Mouse (Mus musculus): Measurements from ENCODE around the gene Dnajb2.

GRCm38 (mm10) chr1:75213096-75213495 is 23.1 kb upstream of the Dnajb2 start:
- TF ChIP-seq CTCF (conservative IDR thresholded peaks at IDR 0.05 in 1 of 2, IDR thresholded peaks at IDR 0.05 in 1 of 2; ENCODE audit: low read depth in 2 of 2, low read length in 2 of 2), result no peak
- no peak for TF ChIP-seq EP300 (IDR thresholded peaks at IDR 0.05; ENCODE audit: low read length)
- TF ChIP-seq MYC (IDR thresholded peaks at IDR 0.05; ENCODE audit: low read depth, low read length), result no peak
- no peak for TF ChIP-seq POLR2A (IDR thresholded peaks at IDR 0.05; ENCODE audit: low read depth, low read length)
- no peak for TF ChIP-seq GABPA (IDR thresholded peaks at IDR 0.05; ENCODE audit: insufficient replicate concordance, low read depth, low read length)
- TF ChIP-seq MAX (IDR thresholded peaks at IDR 0.05; ENCODE audit: low read length), result no peak
- TF ChIP-seq ZNF384 (IDR thresholded peaks at IDR 0.05; ENCODE audit: low read depth, low read length), result no peak

Data from CH12.LX (cell line).